Mouse (Mus musculus): ENCODE results near the gene Tagln2. TPM values are rescaled to one million over a fixed set of nuclear protein-coding genes. Genes with fewer than 3 reads are reported as not detected.
A peak's percentile ranks its signal among the peaks of the same experiment; 100 is the strongest.

Tagln2 gene
- total and polyA plus RNA-seq, 3 experiments: 679 to 1,501 (median 1,068) TPM

DNA sequence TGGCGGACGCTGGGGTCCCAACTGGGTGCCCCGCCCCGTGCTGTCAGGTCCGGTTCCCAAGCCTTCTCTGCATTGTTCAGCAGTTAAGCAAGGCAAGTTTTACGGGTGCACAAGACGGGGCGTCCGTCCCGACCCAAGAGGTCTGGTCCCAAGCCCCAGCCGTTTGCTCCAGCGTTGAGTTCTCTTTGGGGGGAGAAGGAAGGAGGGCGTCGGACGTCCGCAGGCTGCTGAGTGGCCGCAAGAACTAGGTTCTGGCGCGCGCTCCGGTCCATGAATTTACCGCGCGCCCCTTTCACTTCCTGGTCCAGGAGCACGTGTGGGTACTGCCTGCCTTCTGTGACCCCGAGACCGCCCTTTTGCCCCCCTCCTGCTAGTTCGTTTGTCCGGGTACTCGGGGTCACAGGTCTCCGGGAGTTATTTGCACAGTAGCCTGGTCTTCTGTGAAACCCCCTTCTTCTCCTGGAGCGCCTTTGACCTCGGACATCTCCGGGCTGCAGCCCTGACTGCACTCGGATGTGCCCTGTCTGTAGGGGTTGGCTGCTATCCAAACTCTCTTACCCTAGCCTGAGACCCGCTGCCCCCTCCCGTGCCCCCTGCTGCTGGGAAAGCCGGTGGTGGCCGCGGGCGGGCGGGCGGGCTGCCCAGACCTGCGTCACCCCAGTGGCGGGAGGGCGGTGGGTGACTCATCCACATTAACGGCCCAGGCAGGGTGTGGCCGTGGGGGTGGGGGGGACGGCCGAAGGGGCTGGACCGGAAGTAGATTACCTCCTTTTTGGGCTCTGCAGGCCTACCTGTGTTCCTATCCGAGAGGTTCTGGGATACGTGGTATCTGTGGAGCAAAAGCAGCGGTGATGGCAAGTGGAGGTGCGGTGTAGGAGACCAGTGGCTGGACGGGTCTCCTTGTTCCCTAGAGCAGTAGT, 864 bp downstream of the Tagln2 start:
- DNase-seq (ENCODE audit: low spot score) (peak; percentile 92), ATAC-seq (ENCODE audit: extremely low read depth, insufficient number of reproducible peaks, low FRiP score, poor library complexity, severe bottlenecking) (peak; percentile 50)
- no peak for TF ChIP-seq POLR2AphosphoS5 (IDR thresholded peaks at IDR 0.05; ENCODE audit: insufficient replicate concordance, low read depth, low read length)
- no peak for TF ChIP-seq TAL1 (conservative IDR thresholded peaks at IDR 0.05; ENCODE audit: low read depth, low read length)
- no peak for TF ChIP-seq GATA2 (IDR thresholded peaks at IDR 0.05; ENCODE audit: borderline replicate concordance, low read depth, low read length)
- no peak for TF ChIP-seq CTCF (IDR thresholded peaks at IDR 0.05; ENCODE audit: low read depth, low read length)
- no peak for TF ChIP-seq GATA1 (IDR thresholded peaks at IDR 0.05; ENCODE audit: borderline replicate concordance, low read length)
- Histone ChIP-seq H3K27me3 (ENCODE audit: insufficient read depth, low read length) (peaks cover 23% of the 10 kb centered on the region), H3K9me3 (replicated peaks) (no peaks in the 10 kb centered on the region), H3K36me3 (replicated peaks) (peaks cover 41% of the 10 kb centered on the region), H3K4me3 (ENCODE audit: low read depth, low read length) (peak overlapping the region; percentile 75), H3K4me1 (ENCODE audit: insufficient read depth, low read depth, low read length) (peaks cover 54% of the 10 kb centered on the region)

DNA sequence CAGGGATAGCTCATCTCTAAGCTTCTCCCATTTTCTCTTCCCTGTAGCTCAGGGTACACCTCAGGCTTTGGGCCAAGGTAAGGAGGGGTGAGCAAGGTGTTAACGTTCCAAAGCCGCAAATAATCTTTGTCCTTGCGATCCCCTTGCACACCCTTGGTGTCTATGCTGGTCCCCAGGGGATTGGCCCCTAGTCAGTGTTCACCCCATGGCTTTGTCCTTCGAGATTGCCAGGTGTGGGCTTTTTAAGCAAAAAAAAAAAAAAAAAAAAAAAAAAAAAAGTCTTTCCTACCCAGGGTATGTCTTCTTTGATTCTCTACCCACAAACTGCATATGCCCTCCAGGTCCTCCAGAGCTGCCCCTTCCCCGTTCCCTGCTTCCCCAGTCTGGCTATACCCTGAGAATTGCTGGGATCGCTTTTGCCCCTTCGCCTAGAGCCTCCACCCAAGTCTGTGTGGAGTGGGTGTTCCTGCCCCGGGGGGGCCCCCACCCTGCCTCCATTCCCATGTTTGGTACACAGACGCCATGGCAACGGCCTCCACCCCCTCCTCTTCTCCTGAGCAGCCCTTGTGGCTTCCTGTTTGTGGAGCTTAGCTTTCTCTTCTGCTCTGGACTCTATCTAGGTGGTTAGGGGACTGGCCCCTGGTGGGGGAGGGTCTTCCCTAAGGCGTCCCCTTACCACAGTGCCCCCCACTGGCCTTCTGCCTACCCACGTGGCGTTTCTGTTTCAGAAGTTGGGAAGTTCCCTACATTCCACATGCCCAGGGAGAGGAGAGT, 1.7 kb downstream of the Tagln2 start:
- peak; percentile 26 for ATAC-seq (ENCODE audit: extremely low read depth, insufficient number of reproducible peaks, low FRiP score, poor library complexity, severe bottlenecking)

DNA sequence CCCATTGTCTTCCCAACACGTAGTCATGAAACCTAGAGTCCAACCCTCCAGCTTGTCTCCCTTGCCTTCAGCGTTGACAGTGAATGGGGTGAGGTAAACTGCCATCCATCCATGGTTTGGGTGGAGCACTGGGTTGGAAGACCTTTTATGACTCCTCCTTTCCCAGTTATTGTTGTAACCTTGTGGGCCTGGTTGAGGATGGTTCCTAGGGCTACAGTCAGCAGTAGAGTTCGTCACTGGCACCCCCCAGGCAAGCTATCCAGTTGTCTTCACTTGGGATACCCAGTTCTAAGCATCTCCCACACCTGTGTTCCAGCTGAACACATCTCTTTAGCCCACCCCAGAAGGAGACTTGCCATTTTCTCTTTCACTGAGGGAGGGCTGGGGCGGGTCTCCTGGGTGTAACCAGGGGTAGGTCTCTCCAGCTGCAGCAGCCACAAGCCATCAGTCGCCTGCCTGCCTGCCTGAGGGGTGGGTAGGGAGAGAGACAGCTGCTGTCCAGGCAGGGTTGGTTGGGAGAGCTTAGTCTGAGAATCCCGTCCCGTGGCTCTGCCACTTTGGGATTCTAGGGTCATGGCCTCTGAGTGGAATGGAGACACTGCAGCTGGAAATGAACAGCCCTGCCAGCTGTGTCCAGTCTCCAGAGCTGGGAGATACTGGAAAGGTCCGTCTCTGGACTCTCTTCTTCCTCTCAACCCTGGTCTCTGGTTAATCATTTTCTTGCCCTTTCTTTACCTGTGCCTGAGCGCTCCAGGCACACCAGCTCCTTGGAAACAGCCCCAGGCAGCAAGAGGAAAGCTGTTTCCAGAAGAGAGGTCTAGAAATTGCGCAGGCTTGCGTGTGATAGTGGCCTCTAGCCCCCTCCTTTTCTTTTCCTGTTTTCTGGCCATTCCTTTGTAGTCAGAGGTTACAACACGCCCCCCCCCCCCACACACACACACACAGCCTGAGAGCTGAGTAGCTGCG, 2.6 kb downstream of the Tagln2 start:
- H3K36me3 ChIP-seq (replicated peaks): peaks cover 58% of the 10 kb centered on the region
- ATAC-seq (ENCODE audit: extremely low read depth, insufficient number of reproducible peaks, low FRiP score, poor library complexity, severe bottlenecking): no peak

More for the DNA sequence above, 1.7 kb downstream of the Tagln2 start:
- peaks cover 59% of the 10 kb centered on the region for H3K4me1 ChIP-seq (ENCODE audit: insufficient read depth, low read depth, low read length)
- TF ChIP-seq GATA1 (IDR thresholded peaks at IDR 0.05; ENCODE audit: borderline replicate concordance, low read length) (no peak), POLR2AphosphoS5 (IDR thresholded peaks at IDR 0.05; ENCODE audit: insufficient replicate concordance, low read depth, low read length) (no peak), GATA2 (IDR thresholded peaks at IDR 0.05; ENCODE audit: borderline replicate concordance, low read depth, low read length) (no peak), CTCF (IDR thresholded peaks at IDR 0.05; ENCODE audit: low read depth, low read length) (no peak), TAL1 (conservative IDR thresholded peaks at IDR 0.05; ENCODE audit: low read depth, low read length) (no peak)
- peaks cover 17% of the 10 kb centered on the region for H3K27me3 ChIP-seq (ENCODE audit: insufficient read depth, low read length)
- H3K36me3 ChIP-seq (replicated peaks): peaks cover 50% of the 10 kb centered on the region
- DNase-seq (ENCODE audit: low spot score): peak; percentile 62
- no peaks in the 10 kb centered on the region for H3K9me3 ChIP-seq (replicated peaks)
- peak overlapping the region; percentile 75 for H3K4me3 ChIP-seq (ENCODE audit: low read depth, low read length)

DNA sequence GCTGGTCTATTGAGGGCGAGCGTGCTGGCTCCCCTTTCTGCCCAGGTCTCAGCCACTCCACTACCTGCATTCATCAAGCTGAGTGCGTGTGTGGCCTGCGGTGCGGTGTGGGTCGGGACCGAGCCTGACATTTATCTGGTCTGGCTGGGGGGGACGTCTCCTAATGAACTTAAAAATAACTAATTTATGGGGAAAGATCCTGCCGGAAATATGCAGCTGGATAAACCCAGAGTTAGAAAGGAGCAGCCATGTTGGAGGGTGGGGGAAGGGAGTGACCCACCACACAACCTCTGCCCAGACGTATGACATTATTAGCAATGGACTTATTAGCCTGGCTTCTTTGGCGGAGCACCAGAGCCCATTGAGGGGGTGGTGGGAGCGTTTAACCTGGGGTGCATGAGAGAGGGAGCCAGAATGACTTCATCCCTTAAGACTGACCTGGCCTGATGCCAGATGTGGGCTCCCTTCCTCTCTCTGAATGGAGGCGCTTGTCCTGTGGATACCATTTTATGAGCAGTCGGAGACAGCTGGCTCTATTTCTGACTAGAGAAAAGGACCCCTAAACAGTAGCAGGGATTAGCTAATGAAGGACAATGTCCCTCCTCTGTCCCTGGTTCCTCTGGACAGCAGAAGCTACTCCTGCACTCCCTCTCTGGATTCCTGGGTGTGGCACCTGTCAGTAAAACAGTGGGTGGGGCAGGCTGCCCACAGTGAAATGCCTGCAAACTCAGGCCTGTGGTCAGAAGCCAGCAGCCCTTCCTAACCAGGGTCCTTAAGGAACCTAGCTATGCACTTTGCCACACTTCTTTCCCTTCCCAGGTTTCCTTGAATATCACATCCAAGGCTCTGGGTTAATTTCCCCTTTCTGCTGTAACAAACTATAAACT, 3.5 kb downstream of the Tagln2 start:
- no peak for DNase-seq (ENCODE audit: low spot score)
- H3K9me3 ChIP-seq (replicated peaks): no peaks in the 10 kb centered on the region
- ATAC-seq (ENCODE audit: extremely low read depth, insufficient number of reproducible peaks, low FRiP score, poor library complexity, severe bottlenecking): no peak
- TF ChIP-seq GATA2 (IDR thresholded peaks at IDR 0.05; ENCODE audit: borderline replicate concordance, low read depth, low read length) (no peak), CTCF (IDR thresholded peaks at IDR 0.05; ENCODE audit: low read depth, low read length) (no peak), GATA1 (IDR thresholded peaks at IDR 0.05; ENCODE audit: borderline replicate concordance, low read length) (no peak), POLR2AphosphoS5 (IDR thresholded peaks at IDR 0.05; ENCODE audit: insufficient replicate concordance, low read depth, low read length) (no peak), TAL1 (conservative IDR thresholded peaks at IDR 0.05; ENCODE audit: low read depth, low read length) (no peak)
- H3K36me3 ChIP-seq (replicated peaks): peaks cover 67% of the 10 kb centered on the region
- H3K27me3 ChIP-seq (ENCODE audit: insufficient read depth, low read length): peaks cover under 1% of the 10 kb centered on the region; the same call in 1 of the 2 replicates
- peak overlapping the region; percentile 75; the same call in 1 of the 2 replicates for H3K4me3 ChIP-seq (ENCODE audit: low read depth, low read length)
- peaks cover 75% of the 10 kb centered on the region for H3K4me1 ChIP-seq (ENCODE audit: insufficient read depth, low read depth, low read length)

More for the DNA sequence above, 2.6 kb downstream of the Tagln2 start:
- TF ChIP-seq CTCF (IDR thresholded peaks at IDR 0.05; ENCODE audit: low read depth, low read length) (no peak), TAL1 (conservative IDR thresholded peaks at IDR 0.05; ENCODE audit: low read depth, low read length) (no peak), GATA2 (IDR thresholded peaks at IDR 0.05; ENCODE audit: borderline replicate concordance, low read depth, low read length) (no peak), GATA1 (IDR thresholded peaks at IDR 0.05; ENCODE audit: borderline replicate concordance, low read length) (no peak), POLR2AphosphoS5 (IDR thresholded peaks at IDR 0.05; ENCODE audit: insufficient replicate concordance, low read depth, low read length) (no peak)
- H3K27me3 ChIP-seq (ENCODE audit: insufficient read depth, low read length): peaks cover 8% of the 10 kb centered on the region
- H3K4me1 ChIP-seq (ENCODE audit: insufficient read depth, low read depth, low read length): peaks cover 67% of the 10 kb centered on the region
- DNase-seq (ENCODE audit: low spot score): no peak
- H3K9me3 ChIP-seq (replicated peaks): no peaks in the 10 kb centered on the region
- peak overlapping the region; percentile 75 for H3K4me3 ChIP-seq (ENCODE audit: low read depth, low read length)

DNA sequence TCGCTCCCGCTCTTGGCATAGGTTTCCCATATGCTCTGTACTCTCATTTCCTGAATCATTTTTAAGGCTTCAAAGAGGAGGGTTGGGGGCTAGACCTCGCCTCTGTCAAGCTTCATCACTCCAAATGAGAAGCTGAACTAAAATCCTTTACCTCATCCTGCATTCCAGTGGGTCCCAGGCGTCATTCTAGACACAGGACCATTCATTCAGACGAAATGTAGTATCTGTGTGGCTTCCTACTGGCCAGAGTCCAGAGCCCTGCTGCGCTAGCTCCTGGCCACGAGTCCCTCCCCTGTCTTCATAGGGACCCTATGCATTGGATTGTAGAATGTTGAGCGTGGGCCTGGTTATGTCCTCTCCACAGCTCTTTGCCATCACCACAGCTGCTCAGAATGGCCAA, 4.9 kb downstream of the Tagln2 start:
- H3K4me1 ChIP-seq (ENCODE audit: insufficient read depth, low read depth, low read length): peaks cover 72% of the 10 kb centered on the region
- ATAC-seq (ENCODE audit: extremely low read depth, insufficient number of reproducible peaks, low FRiP score, poor library complexity, severe bottlenecking): no peak
- no peaks in the 10 kb centered on the region for H3K27me3 ChIP-seq (ENCODE audit: insufficient read depth, low read length)
- peaks cover 77% of the 10 kb centered on the region for H3K36me3 ChIP-seq (replicated peaks)
- H3K4me3 ChIP-seq (ENCODE audit: low read depth, low read length): no peak overlapping the region; the same call in 1 of the 2 replicates
- no peaks in the 10 kb centered on the region for H3K9me3 ChIP-seq (replicated peaks)
- DNase-seq (ENCODE audit: low spot score): no peak
- TF ChIP-seq CTCF (IDR thresholded peaks at IDR 0.05; ENCODE audit: low read depth, low read length) (no peak), GATA2 (IDR thresholded peaks at IDR 0.05; ENCODE audit: borderline replicate concordance, low read depth, low read length) (no peak), POLR2AphosphoS5 (IDR thresholded peaks at IDR 0.05; ENCODE audit: insufficient replicate concordance, low read depth, low read length) (no peak), TAL1 (conservative IDR thresholded peaks at IDR 0.05; ENCODE audit: low read depth, low read length) (no peak), GATA1 (IDR thresholded peaks at IDR 0.05; ENCODE audit: borderline replicate concordance, low read length) (no peak)

Data from G1E (cell line).